Mouse (Mus musculus): ENCODE data around the gene Ythdf2. TPM values are rescaled to one million over a fixed set of nuclear protein-coding genes. Genes with fewer than 3 reads are reported as not detected.

Gene Ythdf2
- polyA plus RNA-seq, 1 experiment: 14.5 TPM

- H3K36me3 ChIP-seq (ENCODE audit: control insufficient read depth, insufficient read depth, low read length): peaks cover 17% of the 10 kb centered on the region
- H3K27me3 ChIP-seq (ENCODE audit: control insufficient read depth, insufficient read depth, low read length): no peaks in the 10 kb centered on the region
- no peaks in the 10 kb centered on the region; the same call in 1 of the 2 replicates for H3K4me1 ChIP-seq (ENCODE audit: control insufficient read depth, insufficient read depth, insufficient read length, low read length)
- 76% methylated on average over 8 of the region's 8 CpGs for WGBS
- no peak overlapping the region for H3K27ac ChIP-seq (ENCODE audit: insufficient read depth, low read depth, low read length)
- TF ChIP-seq CTCF (IDR thresholded peaks at IDR 0.05; ENCODE audit: extremely low read depth, insufficient read length, insufficient replicate concordance, low read depth, low read length) (no peak), POLR2A (IDR thresholded peaks at IDR 0.05; ENCODE audit: low read depth, low read length) (no peak)
- no peak overlapping the region for H3K4me3 ChIP-seq (ENCODE audit: low read depth, low read length)
Measured at GRCm38 (mm10) chr4:132253128-132253527, 41.0 kb upstream of the Ythdf2 start.

GRCm38 (mm10) chr4:132251596-132251995 lies 39.5 kb upstream of the Ythdf2 start:
- Histone ChIP-seq H3K27me3 (ENCODE audit: control insufficient read depth, insufficient read depth, low read length) (no peaks in the 10 kb centered on the region), H3K4me3 (ENCODE audit: low read depth, low read length) (no peak overlapping the region), H3K4me1 (ENCODE audit: control insufficient read depth, insufficient read depth, insufficient read length, low read length) (no peaks in the 10 kb centered on the region; the same call in 1 of the 2 replicates), H3K27ac (ENCODE audit: insufficient read depth, low read depth, low read length) (no peak overlapping the region), H3K36me3 (ENCODE audit: control insufficient read depth, insufficient read depth, low read length) (peaks cover 18% of the 10 kb centered on the region)
- 86% methylated on average over 9 of the region's 9 CpGs for WGBS
- TF ChIP-seq POLR2A (IDR thresholded peaks at IDR 0.05; ENCODE audit: low read depth, low read length) (no peak), CTCF (IDR thresholded peaks at IDR 0.05; ENCODE audit: extremely low read depth, insufficient read length, insufficient replicate concordance, low read depth, low read length) (no peak)

GRCm38 (mm10) chr4:132247451-132247997 lies 35.4 kb upstream of the Ythdf2 start:
- no peak overlapping the region for H3K4me3 ChIP-seq (ENCODE audit: low read depth, low read length)

GRCm38 (mm10) chr4:132245643-132246042 lies 33.5 kb upstream of the Ythdf2 start:
- 89% methylated on average over 3 of the region's 3 CpGs for WGBS
- H3K27ac ChIP-seq (ENCODE audit: insufficient read depth, low read depth, low read length): no peak overlapping the region
- no peak for TF ChIP-seq CTCF (IDR thresholded peaks at IDR 0.05; ENCODE audit: extremely low read depth, insufficient read length, insufficient replicate concordance, low read depth, low read length)

More at GRCm38 (mm10) chr4:132247451-132247997, 35.4 kb upstream of the Ythdf2 start:
- Histone ChIP-seq H3K4me1 (ENCODE audit: control insufficient read depth, insufficient read depth, insufficient read length, low read length) (no peaks in the 10 kb centered on the region), H3K27ac (ENCODE audit: insufficient read depth, low read depth, low read length) (no peak overlapping the region), H3K27me3 (ENCODE audit: control insufficient read depth, insufficient read depth, low read length) (no peaks in the 10 kb centered on the region), H3K36me3 (ENCODE audit: control insufficient read depth, insufficient read depth, low read length) (peaks cover 30% of the 10 kb centered on the region)
- 74% methylated on average over 5 of the region's 5 CpGs for WGBS
- TF ChIP-seq POLR2A (IDR thresholded peaks at IDR 0.05; ENCODE audit: low read depth, low read length): no peak
- TF ChIP-seq CTCF (IDR thresholded peaks at IDR 0.05; ENCODE audit: extremely low read depth, insufficient read length, insufficient replicate concordance, low read depth, low read length): no peak

GRCm38 (mm10) chr4:132241208-132241607 lies 29.1 kb upstream of the Ythdf2 start:
- Histone ChIP-seq H3K27ac (ENCODE audit: insufficient read depth, low read depth, low read length) (no peak overlapping the region), H3K36me3 (ENCODE audit: control insufficient read depth, insufficient read depth, low read length) (peaks cover 29% of the 10 kb centered on the region), H3K4me1 (ENCODE audit: control insufficient read depth, insufficient read depth, insufficient read length, low read length) (no peaks in the 10 kb centered on the region), H3K4me3 (ENCODE audit: low read depth, low read length) (no peak overlapping the region), H3K27me3 (ENCODE audit: control insufficient read depth, insufficient read depth, low read length) (no peaks in the 10 kb centered on the region)
- TF ChIP-seq CTCF (IDR thresholded peaks at IDR 0.05; ENCODE audit: extremely low read depth, insufficient read length, insufficient replicate concordance, low read depth, low read length) (no peak), POLR2A (IDR thresholded peaks at IDR 0.05; ENCODE audit: low read depth, low read length) (no peak)
- WGBS: 90% methylated on average over 3 of the region's 3 CpGs

More at GRCm38 (mm10) chr4:132245643-132246042, 33.5 kb upstream of the Ythdf2 start:
- H3K4me1 ChIP-seq (ENCODE audit: control insufficient read depth, insufficient read depth, insufficient read length, low read length): no peaks in the 10 kb centered on the region
- no peaks in the 10 kb centered on the region for H3K27me3 ChIP-seq (ENCODE audit: control insufficient read depth, insufficient read depth, low read length)
- no peak overlapping the region for H3K4me3 ChIP-seq (ENCODE audit: low read depth, low read length)
- peaks cover 32% of the 10 kb centered on the region for H3K36me3 ChIP-seq (ENCODE audit: control insufficient read depth, insufficient read depth, low read length)

- no peaks in the 10 kb centered on the region for H3K4me1 ChIP-seq (ENCODE audit: control insufficient read depth, insufficient read depth, insufficient read length, low read length)
- H3K4me3 ChIP-seq (ENCODE audit: low read depth, low read length): no peak overlapping the region
- WGBS: 86% methylated on average over 3 of the region's 3 CpGs
- peaks cover 29% of the 10 kb centered on the region for H3K36me3 ChIP-seq (ENCODE audit: control insufficient read depth, insufficient read depth, low read length)
- no peaks in the 10 kb centered on the region for H3K27me3 ChIP-seq (ENCODE audit: control insufficient read depth, insufficient read depth, low read length)
- TF ChIP-seq POLR2A (IDR thresholded peaks at IDR 0.05; ENCODE audit: low read depth, low read length) (no peak), CTCF (IDR thresholded peaks at IDR 0.05; ENCODE audit: extremely low read depth, insufficient read length, insufficient replicate concordance, low read depth, low read length) (no peak)
- no peak overlapping the region for H3K27ac ChIP-seq (ENCODE audit: insufficient read depth, low read depth, low read length)
Measured at GRCm38 (mm10) chr4:132240367-132240766, 28.3 kb upstream of the Ythdf2 start.

GRCm38 (mm10) chr4:132238356-132238755 lies 26.3 kb upstream of the Ythdf2 start:
- Histone ChIP-seq H3K27me3 (ENCODE audit: control insufficient read depth, insufficient read depth, low read length) (no peaks in the 10 kb centered on the region), H3K27ac (ENCODE audit: insufficient read depth, low read depth, low read length) (no peak overlapping the region), H3K4me3 (ENCODE audit: low read depth, low read length) (no peak overlapping the region), H3K4me1 (ENCODE audit: control insufficient read depth, insufficient read depth, insufficient read length, low read length) (no peaks in the 10 kb centered on the region), H3K36me3 (ENCODE audit: control insufficient read depth, insufficient read depth, low read length) (peaks cover 38% of the 10 kb centered on the region)
- 80% methylated on average over 4 of the region's 4 CpGs for WGBS
- TF ChIP-seq POLR2A (IDR thresholded peaks at IDR 0.05; ENCODE audit: low read depth, low read length) (no peak), CTCF (IDR thresholded peaks at IDR 0.05; ENCODE audit: extremely low read depth, insufficient read length, insufficient replicate concordance, low read depth, low read length) (no peak)

Measured in small intestine, adult 2 months (tissue).